Mouse (Mus musculus): ENCODE data around the gene Plk5.
"Not testable (repeated sequence)": the region's sequence is repeated elsewhere in the genome, so short reads cannot be mapped to it uniquely, and the experiment has no call there.

The Plk5 gene

DNA sequence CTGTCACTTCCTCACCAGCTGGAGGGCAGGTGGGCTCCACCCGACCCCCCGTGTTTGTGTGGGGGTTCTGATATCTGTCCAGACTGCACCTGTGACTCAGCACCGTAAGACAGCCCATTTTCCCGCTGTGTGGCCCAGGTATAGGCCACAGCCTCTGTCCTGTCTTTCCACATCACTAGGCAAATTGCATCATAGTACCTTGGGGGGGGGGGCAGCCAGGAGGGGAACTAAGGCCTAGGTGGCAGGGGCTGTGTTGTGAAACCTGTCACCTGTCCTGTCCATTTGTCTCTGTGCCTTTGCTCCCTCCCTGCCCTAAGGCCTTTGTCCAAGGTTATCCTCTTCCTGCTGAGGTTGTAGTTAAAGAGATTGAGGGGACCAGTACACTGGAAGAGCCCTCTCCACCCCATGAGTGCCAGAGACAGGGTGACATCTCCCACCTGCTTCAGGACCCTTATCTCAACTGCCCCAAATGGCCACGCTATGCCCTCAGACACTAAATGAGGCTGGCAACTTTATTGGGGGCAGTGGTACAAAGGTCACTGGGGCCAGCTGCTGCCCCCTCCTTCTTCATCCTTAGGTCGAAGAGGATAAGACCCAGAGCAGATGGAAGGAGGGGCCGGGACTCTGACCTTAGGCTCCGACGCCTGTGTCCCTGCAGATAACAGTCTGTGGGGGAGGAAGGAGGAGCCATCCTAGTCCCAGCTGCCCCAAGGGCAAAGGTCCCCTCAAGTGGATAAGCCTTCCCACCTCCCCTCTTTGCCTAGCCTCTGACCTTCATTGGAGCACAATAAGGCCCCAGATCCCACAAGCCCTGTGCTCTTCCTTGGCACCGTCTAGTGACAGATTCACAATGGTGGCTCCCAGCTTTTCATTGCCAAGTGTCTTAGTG lies 24.4 kb upstream of the Plk5 start:
- no peak for DNase-seq

DNA sequence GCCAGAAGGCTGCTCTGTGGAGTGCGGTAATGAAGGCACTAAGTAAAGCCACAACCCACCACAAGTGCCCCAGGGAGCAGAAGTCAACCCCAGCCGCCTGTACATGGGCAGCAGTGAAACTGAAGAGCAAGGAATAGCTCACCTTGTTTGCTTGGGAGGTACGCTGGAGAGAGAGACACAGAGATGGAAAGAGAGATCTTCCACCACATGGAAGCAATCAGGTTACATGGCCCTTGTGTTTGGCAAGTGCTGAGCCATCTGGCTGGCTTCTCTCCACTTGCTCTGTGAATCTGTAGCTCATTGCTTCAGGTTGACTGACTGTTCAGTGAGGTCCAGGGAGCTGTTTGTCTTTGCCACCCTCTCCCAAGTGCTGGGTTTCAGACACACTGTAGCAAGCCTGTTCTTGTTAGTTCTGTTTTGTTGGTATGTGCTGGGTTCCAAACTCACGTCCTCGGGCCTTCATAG lies 23.7 kb upstream of the Plk5 start:
- no peak for DNase-seq

DNA sequence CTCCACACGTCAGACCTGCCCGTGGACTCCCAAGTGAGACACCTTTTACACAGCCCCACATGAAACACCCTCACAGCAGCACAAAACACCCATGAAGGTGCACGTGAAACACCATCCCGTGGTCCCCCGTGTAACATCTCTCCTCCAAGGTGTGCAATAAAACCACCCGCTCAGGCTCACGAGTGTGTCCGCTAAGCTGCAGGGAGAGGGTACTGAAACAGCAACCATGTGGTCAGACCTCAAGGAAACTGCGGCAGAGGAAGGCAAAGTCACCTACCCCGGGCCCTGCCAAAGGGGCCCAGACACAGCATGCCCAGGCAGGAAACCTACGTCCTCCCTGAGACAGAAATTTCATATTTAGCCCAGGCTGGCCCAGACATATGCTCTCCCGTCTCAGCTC lies 20.0 kb upstream of the Plk5 start:
- DNase-seq = no peak

- DNase-seq = peak; percentile 91
These were observed 16.1 kb upstream of the Plk5 start for GRCm38 (mm10) chr10:80339941-80340750.

GRCm38 (mm10) chr10:80341026-80341425 lies 15.2 kb upstream of the Plk5 start:
- no peak for DNase-seq

GRCm38 (mm10) chr10:80341491-80342304 lies 14.6 kb upstream of the Plk5 start:
- no peak for DNase-seq

- no peak for DNase-seq
These were observed 13.9 kb upstream of the Plk5 start for GRCm38 (mm10) chr10:80342305-80342748.

DNA sequence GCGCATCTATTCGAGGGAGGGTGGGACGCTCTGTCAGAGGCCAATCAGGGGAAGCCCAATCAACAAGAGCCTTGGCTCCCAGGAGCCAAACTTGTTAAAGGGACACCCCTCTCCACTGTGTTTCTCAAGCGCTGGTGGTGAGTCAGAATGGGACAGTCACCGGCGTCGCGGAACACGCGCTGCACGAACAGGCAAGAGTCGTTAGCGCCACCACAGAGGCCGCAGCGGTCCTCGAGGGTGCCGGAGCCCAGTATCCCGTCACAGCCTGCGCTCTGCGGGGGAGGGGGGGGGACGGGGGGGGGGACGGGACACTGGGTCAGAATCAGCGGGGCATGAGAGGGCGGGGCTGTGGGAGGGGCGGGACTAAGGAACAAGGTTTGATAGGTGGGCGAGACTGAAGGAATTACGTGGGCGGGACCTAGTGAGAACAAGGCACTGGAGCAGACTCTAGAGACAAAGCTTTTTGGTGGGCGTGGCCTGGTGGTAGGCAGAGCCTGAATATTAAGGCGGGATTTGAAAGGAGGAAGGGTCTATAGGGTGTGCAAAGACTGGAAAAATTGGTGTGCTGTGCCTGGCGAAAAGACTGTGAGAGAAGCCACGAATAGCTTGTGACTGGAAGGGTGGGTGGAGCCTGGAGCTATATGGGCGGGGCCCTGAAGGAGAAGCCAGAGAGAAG lies 13.4 kb upstream of the Plk5 start:
- peak; percentile 84 for DNase-seq

DNA sequence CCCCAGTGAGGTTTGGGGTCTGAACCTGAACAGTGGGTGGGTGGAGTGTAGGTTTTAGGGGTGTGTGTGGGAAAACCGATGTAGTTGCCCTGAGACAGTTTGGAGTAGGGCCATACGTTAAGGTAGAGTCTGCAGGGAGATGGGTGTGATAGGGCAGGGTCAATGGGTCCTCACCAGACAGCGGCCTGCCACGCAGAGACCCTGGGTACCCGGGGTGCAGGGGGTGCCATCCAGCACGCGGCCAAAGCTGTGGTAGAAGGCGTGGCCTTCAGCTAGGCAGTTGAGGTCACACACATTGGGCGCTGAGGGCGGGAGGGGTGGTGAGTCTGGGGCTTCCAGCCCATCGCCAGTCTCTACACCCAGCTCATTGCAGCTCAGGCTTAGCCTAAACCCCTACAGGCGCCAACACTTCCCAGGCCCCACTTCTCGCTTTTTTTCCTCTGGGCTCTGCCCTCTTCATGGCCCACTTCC lies 12.8 kb upstream of the Plk5 start:
- DNase-seq = no peak

- DNase-seq = peak; percentile 45
These were observed 12.1 kb upstream of the Plk5 start for GRCm38 (mm10) chr10:80344131-80344661.

DNA sequence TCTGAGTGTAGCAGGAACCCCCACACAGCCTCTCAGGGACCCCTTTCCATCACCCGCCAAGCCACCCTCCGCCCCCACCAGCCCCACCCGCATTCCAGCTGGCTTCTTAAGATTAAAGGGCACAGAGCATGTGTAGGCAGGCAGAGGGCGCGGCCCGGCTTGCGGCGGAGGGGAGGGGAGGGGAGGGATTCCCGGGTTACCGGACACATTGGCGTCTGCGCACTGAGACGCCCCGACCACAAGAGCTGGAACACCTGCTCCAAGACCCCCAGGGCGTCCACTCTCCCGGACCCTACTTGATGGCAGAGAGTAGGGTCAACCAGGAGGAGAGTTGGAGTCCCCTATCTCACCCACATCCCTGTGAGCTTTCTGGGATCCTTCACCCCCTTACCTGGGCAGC lies 11.1 kb upstream of the Plk5 start:
- peak; percentile 49 for DNase-seq

GRCm38 (mm10) chr10:80345929-80346328 lies 10.3 kb upstream of the Plk5 start:
- DNase-seq = not testable (repeated sequence)

GRCm38 (mm10) chr10:80347514-80347967 lies 8.7 kb upstream of the Plk5 start:
- DNase-seq = peak; percentile 35

- DNase-seq = peak; percentile 71
These were observed 7.9 kb upstream of the Plk5 start, which contains the start of gene Adamtsl5 for GRCm38 (mm10) chr10:80348244-80348781. Adamtsl5 (minus strand) TSS chr10:80348412.

DNA sequence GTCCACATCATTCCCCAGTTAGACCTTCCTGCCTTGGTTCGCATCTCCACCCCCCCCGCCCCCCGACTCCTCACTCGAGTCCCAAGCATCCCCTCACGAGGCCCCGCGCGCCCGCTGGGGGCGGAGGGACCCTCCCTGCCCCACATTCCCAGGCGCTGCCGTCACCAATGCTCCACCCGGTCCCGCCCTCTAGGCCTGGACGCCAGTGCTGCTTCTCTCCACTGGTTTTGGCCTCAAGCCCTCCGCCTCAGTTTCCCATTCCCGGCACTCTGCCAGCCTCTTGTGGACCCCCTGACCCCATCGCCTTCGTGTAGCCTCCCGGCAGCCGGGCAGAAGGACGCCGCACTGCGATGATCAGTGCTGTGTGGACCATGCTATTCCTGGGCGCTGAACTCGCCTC lies 7.3 kb upstream of the Plk5 start:
- peak; percentile 54 for DNase-seq

DNA sequence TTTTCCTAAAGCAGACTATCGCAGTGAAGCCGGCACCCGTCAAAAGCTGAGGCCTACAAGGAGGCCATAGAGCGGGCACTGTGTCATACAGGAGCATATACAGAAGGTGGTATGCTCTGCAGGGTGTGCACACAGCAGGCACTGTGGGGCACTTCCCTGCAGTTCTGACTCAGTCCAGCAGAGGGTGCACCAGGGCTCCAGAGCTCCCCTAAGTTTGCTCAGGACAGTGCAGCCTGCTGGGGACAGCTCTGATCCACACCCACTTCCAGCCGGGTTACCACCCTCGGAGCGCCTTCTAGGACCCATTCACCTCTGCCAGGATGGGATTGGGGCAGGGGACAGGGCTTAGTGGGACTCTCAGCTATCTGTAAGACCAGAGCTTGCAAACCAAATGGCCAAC lies 6.0 kb upstream of the Plk5 start:
- DNase-seq = peak; percentile 93

GRCm38 (mm10) chr10:80351896-80352295 lies 4.4 kb upstream of the Plk5 start:
- peak; percentile 45 for DNase-seq

DNA sequence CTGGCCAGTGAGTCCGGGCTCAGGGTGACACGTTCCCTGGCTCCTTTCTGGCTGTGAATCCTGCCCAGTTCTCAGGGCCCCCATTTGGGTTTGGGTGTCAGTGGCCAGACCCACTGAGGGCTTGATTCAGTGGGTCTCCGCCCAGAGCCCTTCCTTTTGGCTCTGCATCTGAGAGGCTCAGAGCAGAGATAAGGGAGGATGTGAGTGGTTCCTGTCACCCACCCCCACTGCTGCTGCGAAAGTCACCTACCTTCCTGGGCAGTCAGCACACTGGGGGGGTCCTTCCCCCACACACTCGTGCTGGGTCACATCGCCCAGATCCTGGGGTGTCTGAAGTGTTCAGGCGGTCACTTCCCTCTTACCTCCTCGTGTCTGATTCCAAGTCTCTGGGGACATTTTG lies 3.5 kb upstream of the Plk5 start:
- DNase-seq = no peak

GRCm38 (mm10) chr10:80355431-80355830 lies 828 bp upstream of the Plk5 start:
- no peak for DNase-seq

DNA sequence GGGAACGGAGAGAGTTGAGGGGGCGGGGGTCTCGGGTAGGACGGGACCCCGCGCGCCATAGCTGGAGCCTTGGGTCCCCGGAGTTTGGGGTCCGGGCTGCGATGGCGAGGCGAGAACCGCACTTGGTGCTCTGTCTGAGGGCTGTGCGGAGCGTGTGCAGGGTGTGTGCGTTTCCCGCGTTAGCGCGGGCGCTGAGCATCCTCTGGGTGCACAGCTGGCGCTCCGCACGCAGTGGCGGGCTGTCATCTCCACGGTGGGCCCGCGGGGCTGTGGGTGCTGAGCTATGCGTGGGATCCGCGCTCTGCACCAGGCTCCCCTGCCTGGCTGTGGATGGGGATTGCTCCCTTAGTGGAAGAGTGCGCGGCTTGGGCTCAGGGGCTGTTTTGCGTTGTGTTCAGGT lies 478 bp downstream of the Plk5 start:
- DNase-seq = no peak

- no peak for DNase-seq
These were observed 1.1 kb downstream of the Plk5 start for GRCm38 (mm10) chr10:80357336-80357735.
